Mouse (Mus musculus): ENCODE results near the gene Snupn. TPM values are rescaled to one million over a fixed set of nuclear protein-coding genes. Genes with fewer than 3 reads are reported as not detected.
A peak's percentile ranks its signal among the peaks of the same experiment; 100 is the strongest.
"Not testable (repeated sequence)": the region's sequence is repeated elsewhere in the genome, so short reads cannot be mapped to it uniquely, and the experiment has no call there.

Snupn gene
- polyA plus RNA-seq (2014; fragmentation: Nextera tagmentation; extraction: Ambion mirVana), result 23.2 and 24.2 TPM in 2 replicates

DNA sequence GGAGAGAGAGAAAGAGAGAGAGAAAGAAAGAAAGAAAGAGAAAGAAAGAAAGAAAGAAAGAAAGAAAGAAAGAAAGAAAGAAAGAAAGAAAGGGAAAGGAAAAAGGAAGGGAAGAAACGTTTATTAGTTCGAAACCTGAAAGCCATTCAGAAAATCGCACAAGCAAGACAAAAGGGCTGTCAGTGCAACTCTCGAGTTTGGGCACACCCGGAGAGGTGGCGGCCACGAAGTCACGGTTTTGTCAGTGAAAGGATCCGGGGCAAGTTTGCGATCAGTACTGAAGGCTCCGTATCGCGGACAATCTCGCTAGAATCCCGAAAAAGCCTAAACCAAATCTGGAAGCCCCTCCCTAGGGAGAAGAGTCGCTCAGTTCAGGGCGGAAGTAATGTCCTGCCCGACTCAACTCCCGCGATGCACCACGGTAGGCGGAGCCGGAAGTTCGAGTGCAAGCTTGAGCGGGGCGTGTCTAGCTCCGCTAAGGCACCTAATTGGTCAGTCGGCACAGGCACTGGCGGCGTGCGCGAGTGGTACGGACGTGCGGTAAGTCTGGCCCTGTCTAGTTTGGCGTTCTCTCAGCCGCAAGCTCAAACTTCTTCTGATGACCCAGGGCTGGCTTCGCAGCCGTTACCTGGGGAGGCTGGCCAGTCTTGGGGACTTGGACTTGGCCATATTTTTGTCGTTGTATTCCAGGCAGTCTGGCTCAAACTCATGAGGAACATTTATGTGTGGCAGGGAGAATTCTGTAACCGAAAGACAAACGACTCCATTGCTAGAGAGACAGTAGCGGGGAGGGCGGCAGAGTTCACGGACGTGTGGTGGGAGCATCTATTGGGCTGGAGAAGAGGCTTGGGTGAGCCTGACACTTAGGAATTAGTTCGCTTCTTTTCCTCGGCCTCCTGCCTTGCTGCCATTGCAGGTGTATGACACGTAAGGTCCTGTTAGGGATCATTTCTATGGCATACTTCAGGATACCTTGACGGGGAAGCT is at the start of gene Snupn:
Gene Snupn (plus strand): TSS at position 465 of the 987 bp plus-strand sequence.
- no peaks in the 10 kb centered on the region for H3K27me3 ChIP-seq (ENCODE audit: insufficient read depth, low read length)
- no peaks in the 10 kb centered on the region for H3K9me3 ChIP-seq (ENCODE audit: low read depth, low read length)
- ATAC-seq (ENCODE audit: insufficient read depth), result peak; percentile 100
- WGBS, result under 1% methylated on average over 50 of the region's 50 CpGs
- peak within 1 kb of the TSS; percentile 84 for H3K4me2 ChIP-seq
- peak; percentile 100 for DNase-seq
- H3K4me3 ChIP-seq (ENCODE audit: low read depth, low read length), result peak within 1 kb of the TSS; percentile 59
- no peaks in the 10 kb centered on the region for H3K36me3 ChIP-seq (ENCODE audit: insufficient read depth)
- TF ChIP-seq CTCF (IDR thresholded peaks at IDR 0.05; ENCODE audit: low read depth), result no peak
- H3K9ac ChIP-seq, result peak within 1 kb of the TSS; percentile 84
- peak within 1 kb of the TSS; percentile 92 for H3K27ac ChIP-seq (ENCODE audit: low read depth)
- peaks cover 7% of the 10 kb centered on the region; the same call in 1 of the 2 replicates for H3K4me1 ChIP-seq (ENCODE audit: insufficient read depth)

- Histone ChIP-seq H3K4me1 (ENCODE audit: insufficient read depth) (no peaks in the 10 kb centered on the region), H3K9ac (no peak overlapping the region), H3K4me2 (no peak overlapping the region), H3K4me3 (ENCODE audit: low read depth, low read length) (no peak overlapping the region), H3K27ac (ENCODE audit: low read depth) (no peak overlapping the region), H3K27me3 (ENCODE audit: insufficient read depth, low read length) (no peaks in the 10 kb centered on the region), H3K9me3 (ENCODE audit: low read depth, low read length) (no peaks in the 10 kb centered on the region), H3K36me3 (ENCODE audit: insufficient read depth) (no peaks in the 10 kb centered on the region)
- TF ChIP-seq CTCF (IDR thresholded peaks at IDR 0.05; ENCODE audit: low read depth), result no peak
- 42% methylated on average over 8 of the region's 8 CpGs for WGBS
- ATAC-seq (ENCODE audit: insufficient read depth) (peak; percentile 51; the same call in 1 of the 2 replicates), DNase-seq (no peak)
These were observed 49.5 kb upstream of the Snupn start for GRCm38 (mm10) chr9:56901187-56901586.

- TF ChIP-seq CTCF (IDR thresholded peaks at IDR 0.05; ENCODE audit: low read depth), result no peak
- DNase-seq (no peak), ATAC-seq (ENCODE audit: insufficient read depth) (no peak)
- H3K36me3 ChIP-seq (ENCODE audit: insufficient read depth), result no peaks in the 10 kb centered on the region
- no peaks in the 10 kb centered on the region for H3K9me3 ChIP-seq (ENCODE audit: low read depth, low read length)
- no peak overlapping the region for H3K27ac ChIP-seq (ENCODE audit: low read depth)
- H3K27me3 ChIP-seq (ENCODE audit: insufficient read depth, low read length), result no peaks in the 10 kb centered on the region
- no peak overlapping the region for H3K9ac ChIP-seq
- H3K4me3 ChIP-seq (ENCODE audit: low read depth, low read length), result no peak overlapping the region
- WGBS, result 86% methylated on average over 3 of the region's 3 CpGs
- H3K4me2 ChIP-seq, result no peak overlapping the region
- no peaks in the 10 kb centered on the region for H3K4me1 ChIP-seq (ENCODE audit: insufficient read depth)
These were observed 47.0 kb upstream of the Snupn start for GRCm38 (mm10) chr9:56903662-56904061.

- TF ChIP-seq CTCF (IDR thresholded peaks at IDR 0.05; ENCODE audit: low read depth), result no peak
- ATAC-seq (ENCODE audit: insufficient read depth), result no peak
- Histone ChIP-seq H3K4me3 (ENCODE audit: low read depth, low read length) (no peak overlapping the region), H3K4me2 (no peak overlapping the region), H3K36me3 (ENCODE audit: insufficient read depth) (no peaks in the 10 kb centered on the region), H3K9ac (no peak overlapping the region), H3K9me3 (ENCODE audit: low read depth, low read length) (no peaks in the 10 kb centered on the region), H3K27me3 (ENCODE audit: insufficient read depth, low read length) (no peaks in the 10 kb centered on the region), H3K27ac (ENCODE audit: low read depth) (no peak overlapping the region), H3K4me1 (ENCODE audit: insufficient read depth) (no peaks in the 10 kb centered on the region)
- no peak for DNase-seq
- WGBS, result 76% methylated on average over 9 of the region's 9 CpGs
These were observed 43.1 kb upstream of the Snupn start for GRCm38 (mm10) chr9:56907549-56907948.

DNA sequence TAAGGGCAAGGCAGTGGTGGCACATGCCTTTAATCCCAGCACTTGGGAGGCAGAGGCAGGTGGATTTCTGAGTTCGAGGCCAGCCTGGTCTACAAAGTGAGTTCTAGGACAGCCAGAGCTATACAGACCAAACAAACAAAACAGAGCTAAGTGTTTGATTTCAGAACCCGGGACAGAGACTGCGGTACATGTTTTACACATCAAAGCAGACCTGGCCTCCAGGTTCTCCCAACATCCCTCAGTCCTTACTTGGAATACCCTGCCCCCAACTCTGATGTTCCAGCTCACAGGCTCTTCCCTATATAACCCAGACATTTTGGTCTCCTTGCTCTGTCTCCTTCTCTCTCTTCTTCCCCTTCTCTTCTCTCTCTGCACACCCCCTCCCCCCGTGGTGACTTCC is 40.7 kb upstream of the Snupn start:
- DNase-seq; H3K27me3 ChIP-seq (ENCODE audit: insufficient read depth, low read length): not testable (repeated sequence)

DNA sequence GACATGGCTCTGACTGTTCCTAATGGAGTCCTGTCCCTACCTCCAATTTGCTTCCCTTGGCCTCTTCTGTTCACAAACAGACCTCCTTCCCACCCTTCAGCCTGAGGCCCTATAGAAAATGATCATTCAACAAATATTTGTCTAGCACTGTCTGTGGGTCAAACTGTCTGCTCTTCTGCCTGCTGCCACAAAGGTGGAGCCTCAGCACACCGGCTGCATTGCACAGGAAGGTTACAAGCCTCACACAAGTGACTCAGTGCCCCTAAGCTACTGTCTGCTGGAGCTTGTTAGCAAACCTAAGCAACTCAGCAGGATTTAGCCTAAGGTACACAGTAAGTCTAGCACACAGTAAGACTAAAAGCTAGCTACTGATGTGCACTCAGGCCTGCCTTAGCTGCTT is 39.7 kb upstream of the Snupn start:
- H3K4me1 ChIP-seq (ENCODE audit: insufficient read depth), result no peaks in the 10 kb centered on the region
- WGBS, result 29% methylated on average over 1 of the region's 1 CpGs

More for the DNA sequence above, 40.7 kb upstream of the Snupn start:
- not testable (repeated sequence) for H3K9ac ChIP-seq; H3K4me2 ChIP-seq; H3K4me3 ChIP-seq (ENCODE audit: low read depth, low read length); H3K4me1 ChIP-seq (ENCODE audit: insufficient read depth); H3K36me3 ChIP-seq (ENCODE audit: insufficient read depth); ATAC-seq (ENCODE audit: insufficient read depth); H3K27ac ChIP-seq (ENCODE audit: low read depth); H3K9me3 ChIP-seq (ENCODE audit: low read depth, low read length)
- 49% methylated on average over 4 of the region's 4 CpGs for WGBS

GRCm38 (mm10) chr9:56913991-56914390 is 36.7 kb upstream of the Snupn start:
- Histone ChIP-seq H3K9me3 (ENCODE audit: low read depth, low read length) (no peaks in the 10 kb centered on the region), H3K4me2 (no peak overlapping the region), H3K27ac (ENCODE audit: low read depth) (no peak overlapping the region), H3K9ac (no peak overlapping the region), H3K4me3 (ENCODE audit: low read depth, low read length) (no peak overlapping the region), H3K27me3 (ENCODE audit: insufficient read depth, low read length) (no peaks in the 10 kb centered on the region), H3K4me1 (ENCODE audit: insufficient read depth) (no peaks in the 10 kb centered on the region), H3K36me3 (ENCODE audit: insufficient read depth) (peaks cover 47% of the 10 kb centered on the region)
- TF ChIP-seq CTCF (IDR thresholded peaks at IDR 0.05; ENCODE audit: low read depth), result no peak
- 77% methylated on average over 9 of the region's 9 CpGs for WGBS
- ATAC-seq (ENCODE audit: insufficient read depth), result no peak
- no peak for DNase-seq

More for the DNA sequence above, 39.7 kb upstream of the Snupn start:
- Histone ChIP-seq H3K4me2 (no peak overlapping the region), H3K27me3 (ENCODE audit: insufficient read depth, low read length) (no peaks in the 10 kb centered on the region), H3K36me3 (ENCODE audit: insufficient read depth) (peaks cover 20% of the 10 kb centered on the region; the same call in 1 of the 2 replicates), H3K9ac (no peak overlapping the region), H3K4me3 (ENCODE audit: low read depth, low read length) (no peak overlapping the region), H3K9me3 (ENCODE audit: low read depth, low read length) (no peaks in the 10 kb centered on the region), H3K27ac (ENCODE audit: low read depth) (no peak overlapping the region)
- DNase-seq (no peak), ATAC-seq (ENCODE audit: insufficient read depth) (no peak)
- TF ChIP-seq CTCF (IDR thresholded peaks at IDR 0.05; ENCODE audit: low read depth), result no peak
